Mouse (Mus musculus) left cerebral cortex, postnatal 14 days (tissue): ENCODE data around the gene Spag6. TPM values are rescaled to one million over a fixed set of nuclear protein-coding genes. Genes with fewer than 3 reads are reported as not detected.
A peak's percentile ranks its signal among the peaks of the same experiment; 100 is the strongest.

Experiments used
- DNase-seq, 2 experiments: peaks; one replicate each; pipeline ENCODE4 v3.0.0; 2021 to 2022; ENCODE audit warnings: low spot score in 2 of 2, mixed read lengths in 1 of 2
- intact Hi-C: fragments of 180-260 bp; cut with DNase I; formaldehyde crosslinking; loops from one replicate; pipeline ENCODE4 v1.15.1; 2025
- long read RNA-seq, 2 experiments: library from polyadenylated mRNA; stranded (forward); transcript quantifications; one replicate each; pipeline ENCODE4 v2.0.0; 2021
- total RNA-seq, 2 experiments: library from RNA; stranded (reverse); gene quantifications; 2 replicates each; pipeline ENCODE4 v1.2.3; 2021

The Spag6 gene
- 1 to 10 TPM; 2.9 to 3.3 TPM for total RNA-seq
- long read RNA-seq, experiment 1: 0 reads
- long read RNA-seq, experiment 2, partial matches to known transcripts: 0 of 1 reads
- long read RNA-seq, experiment 2, other reads (novel, unspliced or antisense): 1 of 1 reads

DNA sequence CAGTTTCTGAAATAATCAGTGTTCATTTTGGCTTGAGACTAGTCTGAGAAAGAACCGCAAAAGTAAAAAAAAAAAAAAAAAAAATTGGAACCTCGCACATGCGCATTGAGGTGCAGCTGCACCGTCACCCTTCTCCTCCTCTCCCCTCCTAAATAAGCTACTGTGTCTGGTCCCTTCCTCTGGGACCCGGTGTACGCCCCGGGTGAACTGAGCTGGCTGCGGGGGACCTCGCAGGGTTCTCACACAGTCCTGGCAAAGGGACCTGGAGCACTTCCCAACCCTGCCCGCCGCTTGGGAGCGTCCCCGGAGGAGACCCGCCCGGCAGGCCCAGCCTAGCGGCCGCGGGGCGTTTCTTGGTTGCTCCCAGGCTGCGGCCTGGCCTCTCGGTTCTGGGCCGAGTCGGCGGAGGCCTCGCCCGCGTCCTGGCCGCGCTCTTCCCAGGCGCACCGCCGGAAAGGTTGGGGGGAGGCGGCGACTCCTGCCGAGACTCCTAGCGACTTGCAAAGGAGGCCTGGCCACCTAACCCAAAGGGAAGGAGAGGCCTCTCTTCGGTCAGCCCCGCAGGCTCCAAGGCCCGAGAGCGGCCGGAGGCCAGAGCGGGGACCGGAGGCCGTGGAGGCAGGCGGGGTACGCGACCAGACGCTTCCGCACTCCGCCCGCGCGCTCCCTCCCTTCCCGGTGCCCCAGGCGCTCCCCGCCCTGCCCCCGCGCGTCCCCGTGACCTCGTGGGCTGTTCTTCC lies at the start of gene Spag6:
Gene Spag6 (plus strand): TSS at position 162 of the 740 bp plus-strand sequence.
- DNase-seq: peak in 1 of 2 experiments; percentile 41
- intact Hi-C loops: loop anchor here (5.0 to 10.0 kb wide), 4 partner anchors 581 to 753 kb away; partner anchors contain the start of gene Ptf1a

DNA sequence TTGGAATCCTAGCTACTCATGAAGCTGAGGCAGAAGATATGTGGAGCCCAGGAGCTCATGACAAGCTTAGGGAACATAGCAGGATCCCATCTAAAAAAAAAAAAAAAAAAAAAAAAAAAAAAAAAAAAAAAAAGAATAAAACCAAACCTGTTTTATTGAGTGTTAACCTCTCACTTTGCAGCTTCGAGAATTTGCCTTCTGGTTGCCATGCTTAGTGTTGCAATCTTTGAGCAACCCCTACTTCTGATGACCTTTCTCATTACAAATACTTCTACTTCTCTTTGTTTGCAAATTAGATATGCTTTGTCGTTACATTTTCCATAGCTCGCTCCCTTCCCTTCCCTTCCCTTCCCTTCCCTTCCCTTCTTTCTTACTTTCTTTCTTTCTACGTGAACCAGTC lies 45.3 kb upstream of the Spag6 start:
- DNase-seq: no peak
- intact Hi-C loops: no loop called here

DNA sequence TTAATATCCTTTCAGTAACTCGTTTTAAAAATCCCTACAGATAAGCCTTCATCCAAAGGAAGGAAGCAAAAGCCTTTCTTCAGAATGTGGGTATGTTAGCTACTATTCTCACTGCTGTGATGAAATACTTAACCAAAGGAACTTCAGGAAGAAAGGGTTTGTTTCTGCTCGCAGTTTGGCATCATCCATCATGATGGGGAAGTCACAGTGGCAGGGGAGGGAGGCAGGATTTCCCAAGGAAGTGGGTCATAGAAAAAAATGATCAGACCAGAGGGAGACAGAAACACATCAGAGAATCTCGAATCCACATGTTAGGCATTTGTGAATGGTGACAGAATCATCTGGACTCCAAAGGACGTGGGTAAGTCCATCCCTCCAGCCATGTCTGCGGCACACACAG lies 39.0 kb upstream of the Spag6 start:
- intact Hi-C loops: no loop called here
- DNase-seq: no peak

DNA sequence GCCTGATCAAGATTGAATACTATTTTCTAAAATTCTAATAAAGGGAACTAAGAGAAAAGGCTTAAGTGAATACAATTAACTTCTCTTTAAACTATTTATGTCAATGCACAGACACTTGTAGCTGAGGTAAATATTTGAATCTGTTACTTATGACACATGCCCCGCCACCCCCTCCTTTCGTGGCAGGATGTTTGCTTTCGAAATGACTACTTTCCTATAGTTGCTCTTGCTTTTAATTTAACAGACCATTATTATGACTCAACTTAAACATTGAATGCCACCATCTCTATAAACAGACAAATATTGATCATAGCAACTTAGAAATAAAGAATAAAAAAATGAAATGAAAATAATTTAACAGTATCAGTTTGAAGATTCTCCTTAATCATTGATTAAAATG lies 29.8 kb upstream of the Spag6 start:
- DNase-seq: no peak
- intact Hi-C loops: no loop called here

DNA sequence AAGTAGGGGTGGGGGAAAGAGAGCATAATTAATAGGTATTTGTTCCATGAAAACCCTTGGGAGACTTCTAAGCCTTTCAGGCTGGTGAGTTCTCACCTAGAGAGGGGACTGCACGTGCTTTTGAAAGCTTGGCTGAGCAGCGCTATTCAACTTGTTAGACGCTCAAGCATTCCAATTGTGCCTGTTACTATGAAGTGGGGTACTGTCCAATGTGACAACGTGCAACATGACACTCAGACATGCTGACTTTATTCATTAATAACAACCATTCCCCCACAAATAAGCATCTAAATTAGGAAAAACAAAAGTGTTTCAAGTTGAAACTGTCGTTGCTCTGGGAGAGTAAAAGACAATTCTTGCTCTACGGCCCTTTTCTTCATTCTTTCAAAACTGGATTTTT lies 22.8 kb upstream of the Spag6 start:
- intact Hi-C loops: loop anchor here (5.0 to 10.0 kb wide), 2 partner anchors 84 to 324 kb away; partner anchors contain the start of genes 4930426L09Rik and Pip4k2a
- DNase-seq: no peak

DNA sequence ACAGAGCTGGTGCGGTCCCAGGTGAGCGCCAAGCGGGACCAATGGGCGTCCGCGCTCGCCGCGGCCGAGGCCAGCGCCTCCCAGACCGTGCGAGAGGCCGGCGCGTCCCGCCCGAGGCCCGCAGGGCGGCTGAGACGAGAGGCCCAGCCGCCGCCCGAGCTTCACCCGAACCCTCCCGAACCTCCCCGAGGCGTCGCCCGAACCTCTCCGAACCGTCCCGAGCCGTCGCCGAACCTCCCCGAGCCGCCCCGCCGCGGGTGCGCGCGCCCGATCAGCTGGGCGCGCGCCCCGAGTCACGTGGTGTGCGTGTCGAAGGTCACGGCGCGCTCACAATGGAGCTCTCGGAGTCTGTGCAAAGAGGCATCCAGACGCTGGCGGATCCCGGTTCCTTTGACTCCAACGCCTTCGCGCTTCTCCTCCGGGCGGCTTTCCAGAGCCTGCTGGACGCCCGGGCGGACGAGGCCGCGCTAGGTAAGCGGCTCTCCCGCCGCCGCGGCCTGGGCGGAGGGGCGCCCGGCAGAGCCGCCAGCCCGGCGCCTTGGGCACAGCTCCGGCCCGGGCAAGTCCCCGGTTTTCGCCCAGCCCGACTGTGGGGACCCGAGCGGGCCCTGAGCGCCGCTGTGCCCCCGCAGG lies 21.6 kb upstream of the Spag6 start, which contains the start of gene Commd3:
Gene Commd3 (plus strand): TSS at position 252 of the 633 bp plus-strand sequence.
- peak; percentile 93 to 95 for DNase-seq
- intact Hi-C loops: loop anchor here (2.0 to 10.0 kb wide), 3 partner anchors 85 to 323 kb away; partner anchors contain the start of genes 4930426L09Rik, Dnajc1 and Pip4k2a

DNA sequence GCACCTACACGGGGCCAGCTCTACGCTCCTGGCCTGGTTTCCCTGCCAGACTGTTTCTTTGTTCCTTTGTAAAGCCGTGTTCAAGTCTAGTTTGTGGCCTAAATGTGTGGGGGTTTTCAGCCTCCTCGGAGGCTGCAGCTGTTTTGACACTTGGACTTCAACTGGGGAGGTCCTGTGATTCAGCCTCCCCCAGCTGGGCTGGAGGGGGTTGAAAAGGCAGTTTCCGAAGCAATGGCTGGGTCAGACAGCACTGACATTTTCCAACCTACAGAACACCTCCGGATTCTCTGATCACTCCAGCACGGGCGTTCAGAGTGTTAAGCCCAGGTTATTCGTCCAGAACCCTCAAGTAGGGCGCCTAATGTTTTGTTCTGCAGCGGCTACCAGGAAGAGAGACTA lies 21.1 kb upstream of the Spag6 start:
- intact Hi-C loops: loop anchor here (2.0 to 10.0 kb wide), 3 partner anchors 85 to 322 kb away; partner anchors contain the start of genes 4930426L09Rik, Dnajc1 and Pip4k2a
- no peak for DNase-seq

DNA sequence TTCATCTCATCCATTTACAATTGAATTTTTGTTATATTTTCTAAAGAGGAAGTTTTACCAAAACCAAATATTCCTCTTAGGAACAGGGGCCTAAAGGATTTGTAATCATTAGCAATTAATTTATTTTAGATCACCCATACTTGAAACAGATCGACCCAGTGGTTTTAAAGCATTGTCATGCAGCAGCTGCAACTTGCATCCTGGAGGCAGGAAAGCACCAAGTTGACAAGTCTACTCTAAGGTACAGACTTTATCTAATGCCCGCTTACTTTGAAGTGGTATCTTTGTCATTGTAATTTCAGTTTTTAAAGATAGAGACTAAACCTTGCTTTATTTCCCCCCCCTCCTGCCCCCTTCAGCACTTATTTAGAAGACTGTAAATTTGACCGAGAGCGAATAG lies 20.1 kb upstream of the Spag6 start:
- intact Hi-C loops: loop anchor here (2.0 to 10.0 kb wide), 3 partner anchors 86 to 321 kb away; partner anchors contain the start of genes 4930426L09Rik, Dnajc1 and Pip4k2a
- DNase-seq: no peak

DNA sequence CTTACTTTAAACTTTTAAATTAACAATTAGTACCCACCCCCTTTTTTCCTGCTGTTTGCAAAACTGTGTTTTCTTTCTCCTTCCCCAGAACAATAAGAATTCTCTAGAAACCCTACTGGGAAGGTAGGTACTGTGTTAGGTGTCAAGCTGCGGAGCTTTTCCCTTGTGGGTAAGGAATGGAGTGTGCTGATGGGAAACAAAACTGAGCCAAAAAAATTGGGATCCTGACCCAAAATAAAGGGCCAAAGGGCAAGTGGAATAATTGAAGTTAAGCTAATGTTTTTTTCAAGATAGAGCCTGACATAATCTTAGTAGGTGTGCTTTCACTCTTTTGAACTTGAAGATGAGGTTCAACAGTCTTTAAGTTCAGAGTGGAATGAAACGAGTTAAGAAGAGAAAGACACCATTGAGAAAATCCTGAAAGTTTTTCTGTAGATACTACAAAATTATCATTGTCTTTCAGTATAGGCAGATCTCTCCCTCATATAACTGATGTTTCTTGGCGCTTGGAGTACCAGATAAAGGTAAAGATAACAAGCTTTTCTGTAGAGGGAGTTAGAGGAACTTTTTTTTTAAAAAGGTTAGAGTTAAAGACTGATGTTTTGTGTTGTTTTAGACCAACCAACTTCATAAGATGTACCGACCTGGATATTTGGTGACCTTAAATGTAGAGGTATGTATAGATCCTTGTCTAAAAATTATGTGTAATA lies 19.5 kb upstream of the Spag6 start:
- intact Hi-C loops: loop anchor here (5.0 to 10.0 kb wide), 2 partner anchors 87 to 320 kb away; partner anchors contain the start of genes 4930426L09Rik and Pip4k2a

DNA sequence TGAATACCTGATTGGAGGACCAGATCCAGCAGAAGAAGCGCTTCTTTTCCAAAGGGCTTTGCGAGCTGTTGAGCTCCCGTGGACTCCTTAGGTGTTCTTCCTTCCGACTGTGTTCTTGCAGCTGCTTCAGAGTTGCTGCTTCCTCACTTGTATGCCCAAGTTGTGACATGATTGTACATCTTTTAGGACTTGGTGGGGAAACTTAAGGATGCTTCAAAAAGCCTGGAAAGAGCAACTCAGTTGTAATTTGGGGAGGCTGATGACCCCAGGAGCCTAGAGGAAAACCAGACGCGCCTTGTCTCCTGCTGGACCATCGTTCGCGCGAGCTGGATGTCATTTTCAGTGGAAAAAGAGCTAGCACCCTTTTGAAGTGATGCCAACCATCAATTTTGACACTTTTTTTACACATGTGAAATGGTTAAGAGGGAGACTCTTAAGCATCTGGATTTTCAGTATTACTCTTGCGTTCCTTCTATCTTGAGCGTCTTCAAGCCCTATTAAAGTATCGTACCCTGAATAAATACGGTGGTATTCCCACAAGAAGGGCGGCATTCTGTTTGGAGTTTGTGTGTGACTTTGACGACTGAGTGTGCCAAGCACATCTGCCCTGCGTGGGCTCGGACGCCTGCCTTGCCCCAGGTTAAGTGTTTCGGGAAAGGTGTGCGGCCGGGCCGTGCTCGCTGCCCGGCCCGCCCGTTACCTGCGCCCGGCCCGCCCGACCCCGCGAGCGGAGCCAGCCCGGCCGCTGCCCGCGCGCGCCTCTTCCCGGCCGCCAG lies 18.0 kb upstream of the Spag6 start:
- DNase-seq: no peak
- intact Hi-C loops: loop anchor here (5.0 to 10.0 kb wide), 2 partner anchors 319 to 629 kb away; partner anchors contain the start of genes 4930426L09Rik, Pip4k2a and Skida1

More for the DNA sequence above, 19.5 kb upstream of the Spag6 start:
- no peak for DNase-seq

DNA sequence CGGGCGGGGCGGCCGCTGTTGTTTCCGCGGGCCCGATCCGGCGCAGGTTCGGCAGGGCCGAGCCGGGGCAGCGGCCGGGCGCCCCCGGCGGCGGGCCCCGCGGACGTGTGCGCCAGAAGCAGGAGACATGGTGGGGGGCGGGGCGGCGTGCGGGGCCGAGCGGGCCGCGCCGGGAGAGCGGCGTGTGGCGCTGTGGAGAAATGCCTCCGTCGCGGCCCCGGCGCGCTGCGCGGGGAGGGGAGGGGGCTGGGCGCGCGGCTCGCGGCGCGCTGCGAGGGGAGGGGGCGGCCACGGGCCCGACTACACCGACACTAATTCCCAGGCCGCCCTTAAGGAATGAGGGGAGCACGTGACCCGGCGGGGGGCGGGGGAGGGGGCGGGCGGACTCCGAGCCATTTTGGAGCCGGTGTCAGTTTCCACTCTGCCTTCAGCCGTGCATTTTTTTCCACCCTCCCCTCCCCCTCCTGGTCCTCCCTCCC lies 17.3 kb upstream of the Spag6 start:
- DNase-seq: peak; percentile 74 to 78
- intact Hi-C loops: loop anchor here (5.0 to 10.0 kb wide), 2 partner anchors 318 to 629 kb away; partner anchors contain the start of genes 4930426L09Rik, Pip4k2a and Skida1

DNA sequence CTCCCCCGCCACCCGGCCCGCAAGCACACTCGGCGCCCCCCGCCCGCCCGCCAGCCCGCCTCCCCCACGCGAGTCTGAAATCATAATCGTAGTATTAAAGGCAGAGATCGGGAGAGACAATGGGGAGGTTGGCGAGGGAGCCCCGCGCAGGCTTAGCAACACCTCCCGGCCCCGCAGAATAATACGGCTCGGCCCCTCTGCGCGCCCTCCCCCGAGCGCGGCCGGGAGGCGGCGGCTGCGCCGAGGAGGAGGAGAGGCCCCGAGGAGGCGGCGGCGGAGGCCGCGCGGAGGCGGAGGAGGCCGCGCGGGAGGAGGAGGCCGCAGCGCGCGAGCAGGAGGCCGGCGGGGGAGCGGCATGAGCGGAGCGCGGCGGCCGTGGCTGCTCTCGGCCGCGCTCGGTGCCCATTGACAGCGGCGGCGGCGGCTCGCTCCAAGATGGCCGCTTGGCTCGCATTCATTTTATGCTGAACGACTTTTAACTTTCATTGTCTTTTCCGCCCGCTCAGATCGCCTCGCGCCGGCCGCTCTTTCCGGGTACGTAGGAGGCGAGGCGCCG lies 16.8 kb upstream of the Spag6 start, which contains the start of gene Bmi1:
Gene Bmi1 (plus strand): TSS at position 83 of the 556 bp plus-strand sequence.
- intact Hi-C loops: loop anchor here (5.0 to 10.0 kb wide), 2 partner anchors 318 to 630 kb away; partner anchors contain the start of genes 4930426L09Rik, Pip4k2a and Skida1

DNA sequence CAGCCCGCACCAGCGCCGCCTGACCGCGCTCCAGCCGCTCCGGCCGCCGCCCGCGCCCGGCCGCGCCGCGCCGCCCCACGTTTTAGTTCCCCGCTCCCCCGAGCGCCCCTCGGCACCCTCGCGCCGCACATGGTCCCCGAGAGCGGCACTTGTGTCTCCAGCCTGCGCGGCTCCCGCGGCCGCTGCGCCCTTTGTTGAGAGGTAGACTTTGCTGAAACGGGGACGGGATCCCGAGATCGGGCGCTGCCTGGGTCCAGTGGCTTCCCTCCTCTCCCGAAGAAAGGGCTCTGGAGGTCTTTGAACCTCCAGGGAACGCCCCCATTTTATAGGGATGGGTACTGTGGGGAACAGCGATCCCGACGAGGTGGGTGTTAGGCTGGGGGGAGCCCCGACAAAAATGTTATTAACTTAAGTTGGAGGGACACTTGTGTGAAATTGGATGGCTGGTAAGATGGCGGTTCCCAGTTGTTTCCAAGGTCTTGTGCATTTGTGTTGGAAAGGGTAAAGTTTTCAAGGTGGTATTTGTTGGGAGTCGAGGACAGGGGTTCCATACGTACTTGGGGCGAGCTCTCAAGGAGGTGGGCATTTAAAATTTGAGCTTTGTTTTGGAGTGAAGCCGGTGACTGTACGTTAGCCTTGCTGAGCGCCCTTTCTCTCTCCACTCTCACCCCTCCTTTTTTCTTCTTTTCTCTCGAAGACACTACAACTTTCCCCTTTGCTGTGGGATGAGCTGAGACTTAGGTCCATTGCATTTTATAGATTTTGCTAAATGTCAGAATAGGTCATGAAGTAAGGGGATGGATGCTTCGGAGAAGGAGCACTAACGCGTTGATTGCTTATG lies 16.0 kb upstream of the Spag6 start:
- intact Hi-C loops: loop anchor here (5.0 to 10.0 kb wide), 2 partner anchors 317 to 631 kb away; partner anchors contain the start of genes 4930426L09Rik, Pip4k2a and Skida1
- peak in 1 of 2 experiments; percentile 45 for DNase-seq

More for the DNA sequence above, 16.8 kb upstream of the Spag6 start, which contains the start of gene Bmi1:
- DNase-seq: peak in 1 of 2 experiments; percentile 50

DNA sequence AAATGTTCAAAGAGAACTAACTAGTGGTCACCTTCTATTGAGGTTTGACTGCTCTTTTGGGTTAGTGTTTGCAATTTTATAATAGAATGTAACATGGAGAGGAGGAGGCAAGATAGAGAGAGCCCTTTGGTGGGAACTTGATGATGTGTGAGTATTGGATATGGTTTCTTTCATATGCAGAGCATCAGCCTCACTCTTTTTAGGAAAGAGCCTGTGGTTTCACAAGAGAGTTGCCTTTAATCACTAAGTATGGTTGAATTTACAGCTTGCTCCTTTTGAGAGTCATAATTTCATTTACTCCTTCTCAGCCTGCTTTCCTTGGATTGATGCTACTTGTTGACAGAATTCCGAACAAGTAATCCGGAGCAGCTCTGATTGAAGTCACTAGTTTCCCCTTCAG lies 14.1 kb upstream of the Spag6 start:
- intact Hi-C loops: loop anchor here (5.0 to 10.0 kb wide), 2 partner anchors 315 to 632 kb away; partner anchors contain the start of genes 4930426L09Rik, Pip4k2a and Skida1
- no peak for DNase-seq

DNA sequence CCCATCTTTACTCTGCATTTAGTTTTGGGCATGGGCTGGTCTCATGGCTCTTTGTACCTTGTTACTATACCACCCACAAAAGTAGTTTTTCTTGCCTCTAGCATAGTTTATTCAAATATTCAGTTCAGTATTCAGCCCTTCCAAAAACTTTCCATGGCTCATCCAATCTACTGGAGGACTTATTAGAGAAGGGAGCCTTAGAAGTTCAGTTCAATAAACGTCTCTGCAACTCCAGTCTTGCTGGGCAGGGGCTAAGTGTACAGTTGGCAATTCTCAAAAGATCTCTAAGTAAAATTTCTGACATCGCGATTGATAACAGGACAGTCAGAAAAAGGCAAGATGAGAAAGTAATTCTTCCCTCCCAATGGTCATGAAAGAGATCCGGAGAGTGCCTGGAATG lies 13.3 kb upstream of the Spag6 start:
- intact Hi-C loops: no loop called here
- no peak for DNase-seq

DNA sequence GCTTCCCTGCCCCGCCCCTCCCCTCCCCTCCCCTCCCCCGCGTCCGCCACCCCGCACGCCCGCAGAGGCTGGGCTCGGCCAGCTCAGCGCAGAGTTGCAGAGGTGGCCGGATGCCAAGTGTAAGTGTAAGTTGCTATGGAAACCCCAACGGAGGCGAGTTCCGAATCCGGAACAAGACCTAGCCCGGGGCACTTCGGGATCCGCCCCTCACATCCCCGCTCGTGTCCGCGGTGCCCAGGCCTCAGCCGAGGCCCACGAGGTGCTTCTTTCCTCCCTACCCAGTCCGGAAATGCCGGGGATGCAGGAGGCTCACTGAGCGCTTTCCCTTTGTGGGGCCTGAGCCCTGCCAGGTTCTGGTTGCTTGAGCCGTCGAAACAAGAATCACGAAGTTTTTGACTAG lies 12.9 kb upstream of the Spag6 start:
- peak in 1 of 2 experiments; percentile 58 for DNase-seq
- intact Hi-C loops: no loop called here

DNA sequence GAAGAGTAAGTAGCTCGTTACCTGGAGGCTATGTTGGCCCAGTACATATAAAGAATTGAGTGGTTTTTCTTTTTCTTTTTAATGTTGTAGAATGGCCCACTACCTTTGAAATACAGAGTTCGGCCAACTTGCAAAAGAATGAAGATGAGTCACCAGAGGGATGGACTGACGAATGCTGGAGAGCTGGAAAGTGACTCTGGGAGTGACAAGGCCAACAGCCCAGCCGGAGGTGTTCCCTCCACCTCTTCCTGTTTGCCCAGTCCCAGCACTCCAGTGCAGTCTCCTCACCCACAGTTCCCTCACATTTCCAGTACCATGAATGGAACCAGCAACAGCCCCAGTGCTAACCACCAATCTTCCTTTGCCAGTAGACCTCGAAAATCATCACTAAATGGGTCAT lies 9.8 kb upstream of the Spag6 start:
- no peak for DNase-seq
- intact Hi-C loops: no loop called here
